Mouse (Mus musculus) layer of hippocampus, postnatal 25 days (tissue): ENCODE measurements at regions not wholly inside any gene's neighbourhood (a gene's known extent, or its start where the extent isn't known, plus 50 kb on each side); places are given as distances from the start of the nearest gene placed in this dataset.
"Not testable (repeated sequence)": the region's sequence is repeated elsewhere in the genome, so short reads cannot be mapped to it uniquely, and the experiment has no call there.

Source experiments
- DNase-seq, 2 experiments: peaks; one replicate each; pipeline ENCODE4 v3.0.0; 2022; ENCODE audit warnings: mixed read lengths in 2 of 2, low spot score in 1 of 2; ENCODE audit errors: extremely low spot score in 1 of 2

DNA sequence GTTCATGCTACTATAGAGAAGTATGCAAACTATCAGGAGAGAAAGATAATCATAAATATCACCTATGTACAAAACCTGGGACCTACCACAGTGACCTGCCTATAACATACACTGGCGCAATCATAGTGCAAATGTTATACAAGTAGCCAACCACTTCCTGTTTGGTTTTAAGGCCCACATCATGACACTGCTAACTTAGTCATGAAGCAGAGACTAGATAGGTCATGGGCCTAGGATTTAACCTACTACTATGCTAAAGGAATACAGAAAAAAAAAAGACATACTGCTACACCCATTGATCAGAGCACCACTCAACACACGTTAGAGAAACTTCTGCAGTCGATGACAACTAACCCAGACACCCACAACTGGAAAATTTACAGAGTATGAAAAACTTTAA lies 498.6 kb upstream of the Acvr2a start:
- DNase-seq = no peak

DNA sequence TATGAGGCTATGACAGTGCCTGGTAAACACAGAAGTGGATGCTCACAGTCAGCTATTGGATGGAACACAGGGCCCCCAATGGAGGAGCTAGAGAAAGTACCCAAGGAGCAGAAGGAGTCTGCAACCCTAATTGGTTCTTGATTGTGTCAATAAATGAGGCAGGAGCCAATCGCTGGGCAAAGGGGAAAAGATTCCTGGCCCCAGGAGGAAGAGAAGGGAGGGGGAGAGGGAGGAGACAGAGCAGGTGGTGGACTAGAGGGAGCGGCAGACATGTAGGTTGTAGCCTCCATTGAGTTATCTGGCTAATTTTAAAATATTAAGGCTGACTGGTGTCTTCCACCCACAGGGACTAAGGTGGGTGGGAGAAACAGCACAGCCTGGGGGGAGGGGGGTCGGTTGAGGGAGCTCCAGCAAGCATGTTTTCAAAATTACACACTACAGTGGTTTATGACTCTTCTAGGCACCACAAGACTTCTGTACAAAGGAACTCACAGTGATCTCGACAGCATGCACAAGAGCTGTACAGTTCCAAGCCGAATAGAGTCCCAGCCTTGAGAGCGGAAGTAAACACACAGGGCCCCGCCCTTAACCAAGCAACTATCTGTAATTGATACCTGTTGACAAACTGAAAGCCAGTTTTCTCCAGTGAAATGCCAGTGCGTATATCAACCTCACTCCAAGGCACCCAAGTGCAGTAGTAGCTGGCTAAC lies 497.6 kb upstream of the Acvr2a start:
- no peak for DNase-seq

DNA sequence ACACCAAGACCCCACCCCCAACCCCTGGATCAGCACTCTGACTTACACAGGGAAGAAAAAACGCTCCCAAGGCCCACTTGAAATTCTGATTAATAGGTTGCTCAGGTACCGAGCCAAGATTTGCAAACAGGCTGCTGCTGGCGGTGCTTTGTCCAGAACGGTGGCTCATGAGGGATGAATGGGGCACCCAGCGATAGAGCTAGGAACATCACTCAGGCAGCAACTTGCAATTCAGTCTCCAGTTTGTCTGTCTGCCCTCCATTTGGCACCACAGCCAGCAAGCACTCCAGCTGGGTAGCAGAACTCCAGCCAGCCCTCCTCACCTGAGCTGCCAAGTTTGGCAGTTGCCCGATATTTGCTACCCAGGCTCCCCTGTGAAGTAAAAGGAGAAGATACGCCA lies 496.1 kb upstream of the Acvr2a start:
- no peak for DNase-seq

DNA sequence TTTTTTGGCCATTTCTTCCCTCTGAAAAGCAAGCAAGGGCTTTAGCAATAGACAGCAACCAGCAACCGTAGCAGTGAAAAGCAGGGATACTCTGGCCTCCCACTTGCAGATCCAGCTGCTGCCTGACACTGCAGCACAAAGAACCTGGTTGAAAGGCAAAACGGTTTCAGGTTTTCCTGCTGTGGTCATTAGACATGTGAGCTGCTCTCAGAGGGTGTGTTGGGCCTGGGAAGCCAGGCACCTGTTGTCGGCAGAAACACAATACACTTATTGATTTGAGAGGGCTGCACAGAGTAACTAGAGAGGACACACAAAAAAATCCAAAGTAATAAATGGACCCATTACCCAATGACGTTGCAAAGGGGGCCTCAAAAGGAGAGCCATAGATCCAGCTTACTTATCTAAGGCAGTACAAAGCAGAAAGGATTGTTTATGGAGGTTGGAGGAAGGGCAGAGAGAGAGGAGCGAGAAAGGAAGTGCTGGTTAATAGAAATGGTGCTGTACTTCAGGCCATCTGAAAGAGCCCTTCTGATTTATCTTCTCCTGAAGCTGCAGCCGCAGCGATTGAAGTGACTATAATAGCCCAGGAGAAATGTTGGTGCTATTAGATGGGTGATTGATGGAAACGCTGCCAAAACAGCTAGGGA lies 495.4 kb upstream of the Acvr2a start:
- DNase-seq = no peak

DNA sequence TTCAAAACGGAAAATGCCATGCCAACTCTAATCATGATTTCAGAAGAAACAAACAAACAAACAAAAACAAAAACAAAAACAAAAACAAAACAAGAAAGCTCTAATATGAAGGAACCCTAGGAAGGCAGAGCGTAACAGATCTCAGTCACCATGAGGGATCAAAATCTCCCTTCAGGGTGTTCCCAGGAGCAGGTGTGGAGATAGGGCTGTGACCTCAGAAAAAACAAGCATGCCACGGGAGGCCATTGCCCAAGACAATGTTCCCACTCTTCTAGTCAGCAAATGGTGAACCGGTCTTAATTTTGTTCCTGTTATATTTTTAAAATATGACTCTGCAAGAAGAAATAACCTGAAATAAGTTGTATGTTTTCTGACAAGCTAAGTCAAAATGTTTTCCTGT lies 492.4 kb upstream of the Acvr2a start:
- no peak for DNase-seq

DNA sequence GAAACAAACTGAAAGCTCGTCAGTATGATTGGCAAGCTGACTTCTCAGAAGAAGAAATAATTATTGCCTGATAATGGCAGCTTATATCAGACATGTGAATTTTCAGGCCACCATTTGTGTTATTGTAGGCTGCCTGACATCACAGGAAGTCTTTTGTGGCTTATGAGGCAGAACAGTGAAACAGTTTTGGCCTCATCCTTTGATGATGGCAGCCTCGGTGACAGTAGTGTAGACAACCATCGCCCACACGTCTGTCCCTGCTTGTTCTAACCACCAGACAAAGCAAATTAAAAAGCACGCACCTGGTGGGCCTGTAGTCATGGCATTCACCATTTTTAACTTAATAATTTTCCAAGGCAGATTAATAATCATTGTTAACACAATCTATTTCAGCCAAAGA lies 491.6 kb upstream of the Acvr2a start:
- no peak for DNase-seq

DNA sequence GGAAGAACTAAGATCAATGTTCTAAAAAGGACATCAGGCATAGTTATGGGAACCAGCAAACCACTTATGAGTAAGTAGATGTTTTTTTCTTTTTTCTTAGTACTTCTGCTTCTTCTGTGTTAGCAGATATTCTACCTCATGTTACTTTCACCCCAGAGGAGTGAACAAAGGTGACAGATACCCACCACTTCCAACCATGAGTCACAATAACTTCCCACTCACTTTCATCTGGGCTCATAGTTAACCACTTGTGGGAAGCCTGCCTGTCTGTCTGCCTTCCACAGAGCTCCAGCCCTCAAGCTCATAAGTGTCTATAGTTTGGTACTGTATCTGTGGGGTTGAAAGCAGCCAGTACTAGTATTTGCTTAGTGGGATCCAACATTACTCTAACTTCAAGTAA lies 485.7 kb upstream of the Acvr2a start:
- no peak for DNase-seq

DNA sequence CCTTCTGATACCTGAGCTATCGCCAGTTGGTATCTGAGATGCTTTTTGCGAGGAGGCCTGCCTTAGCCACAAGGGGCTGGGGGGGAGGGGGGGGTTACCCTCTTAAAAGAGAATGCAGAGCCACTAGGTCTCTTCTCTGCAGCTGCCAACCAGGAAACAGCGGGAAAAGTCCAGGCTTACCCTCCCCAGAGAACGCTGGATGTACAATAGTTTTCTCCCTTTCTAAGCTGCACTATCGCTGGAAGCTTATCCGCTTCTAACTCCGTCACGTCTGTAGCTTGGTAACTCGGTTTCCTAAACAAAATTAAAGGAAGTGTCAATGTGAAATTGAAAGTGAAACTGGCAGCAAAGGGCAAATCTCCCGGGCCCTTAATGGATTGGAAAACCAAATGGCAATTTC lies 481.1 kb upstream of the Acvr2a start:
- DNase-seq = no peak

DNA sequence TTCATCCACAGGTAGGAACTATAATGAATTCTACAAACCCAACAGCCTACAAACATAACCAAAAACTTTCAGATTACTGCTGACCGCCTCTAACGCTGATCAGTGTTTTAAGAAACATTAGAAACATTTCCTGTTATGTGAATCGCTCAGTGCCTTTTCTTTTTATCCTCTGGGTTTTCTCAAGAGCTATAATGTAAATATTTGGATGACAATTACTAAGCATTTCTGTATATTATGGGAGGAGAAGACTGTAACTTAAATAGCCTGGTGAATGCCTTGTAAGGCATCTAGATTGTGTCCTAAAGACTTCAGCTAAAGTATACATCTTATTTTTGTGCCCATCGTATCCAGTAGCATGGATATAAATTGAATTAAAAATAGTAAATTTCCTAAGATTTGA lies 465.9 kb upstream of the Acvr2a start:
- DNase-seq = no peak

DNA sequence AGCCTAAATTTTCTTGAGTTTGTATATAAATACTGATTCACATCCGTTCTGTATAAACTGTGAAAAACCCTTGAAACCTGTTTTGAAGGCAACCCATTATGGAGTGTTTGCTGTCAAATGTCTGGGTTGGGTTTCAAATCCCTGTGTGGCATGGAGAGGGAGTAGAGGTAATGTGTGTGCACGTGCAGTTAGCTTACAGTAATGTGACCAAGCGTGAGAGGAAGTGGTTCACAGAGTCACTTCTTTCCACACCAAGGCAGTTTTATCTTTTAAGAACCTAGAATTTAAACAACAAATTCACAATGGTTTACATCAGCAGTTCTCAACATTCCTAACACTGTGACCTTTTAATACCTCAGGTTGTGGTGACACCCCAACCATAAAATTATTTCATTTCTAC lies 464.1 kb upstream of the Acvr2a start:
- DNase-seq = no peak

DNA sequence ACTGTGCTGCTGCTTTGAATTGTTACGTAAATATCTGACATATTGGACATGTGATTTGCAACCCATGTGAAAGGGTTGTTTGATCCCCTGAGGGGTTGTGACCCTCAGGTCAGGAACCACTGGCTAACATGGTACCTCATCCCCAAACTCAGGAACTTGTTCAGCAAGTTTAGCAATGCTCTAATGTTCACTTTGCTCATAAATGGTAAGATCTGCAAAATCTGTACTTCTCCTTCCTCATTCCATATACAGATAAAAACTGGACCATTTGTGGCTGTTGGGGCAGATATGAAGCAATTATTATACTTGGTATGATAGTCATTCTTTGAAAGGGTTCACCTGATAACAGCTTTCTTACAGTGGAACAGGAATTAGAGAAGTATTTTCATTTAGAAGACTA lies 463.7 kb upstream of the Acvr2a start:
- DNase-seq = no peak

DNA sequence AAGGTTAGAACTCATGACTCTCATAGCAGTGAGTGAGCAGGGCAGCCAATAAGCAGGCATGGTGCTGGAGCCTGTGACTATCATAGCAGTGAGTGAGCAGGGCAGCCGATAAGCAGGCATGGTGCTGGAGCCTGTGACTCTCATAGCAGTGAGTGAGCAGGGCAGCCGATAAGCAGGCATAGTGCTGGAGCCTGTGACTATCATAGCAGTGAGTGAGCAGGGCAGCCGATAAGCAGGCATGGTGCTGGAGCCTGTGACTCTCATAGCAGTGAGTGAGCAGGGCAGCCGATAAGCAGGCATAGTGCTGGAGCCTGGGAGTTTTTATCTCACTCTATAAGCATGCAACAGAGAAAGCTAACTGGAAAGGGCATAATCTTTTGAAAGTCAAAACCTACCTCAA lies 442.3 kb upstream of the Acvr2a start:
- not testable (repeated sequence) for DNase-seq

DNA sequence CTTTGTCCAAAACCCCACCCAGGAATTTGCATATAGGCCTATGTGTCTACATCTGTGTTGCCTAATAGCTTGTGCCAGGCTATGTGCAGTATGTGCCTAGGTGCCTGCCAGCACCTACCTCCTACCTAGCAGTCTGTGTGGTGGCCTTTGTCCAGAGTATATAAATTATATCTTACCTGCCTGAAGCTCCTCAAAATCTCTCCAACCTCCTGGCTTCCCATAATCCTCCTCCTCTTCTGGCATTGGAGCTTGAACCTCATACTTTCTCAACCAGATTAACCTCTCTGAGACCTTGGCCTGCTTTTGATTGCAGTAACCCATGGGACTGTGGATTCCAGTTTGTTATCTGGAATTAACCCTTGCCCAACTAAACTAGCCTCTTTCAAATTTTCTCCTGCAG lies 440.8 kb upstream of the Acvr2a start:
- DNase-seq = no peak

DNA sequence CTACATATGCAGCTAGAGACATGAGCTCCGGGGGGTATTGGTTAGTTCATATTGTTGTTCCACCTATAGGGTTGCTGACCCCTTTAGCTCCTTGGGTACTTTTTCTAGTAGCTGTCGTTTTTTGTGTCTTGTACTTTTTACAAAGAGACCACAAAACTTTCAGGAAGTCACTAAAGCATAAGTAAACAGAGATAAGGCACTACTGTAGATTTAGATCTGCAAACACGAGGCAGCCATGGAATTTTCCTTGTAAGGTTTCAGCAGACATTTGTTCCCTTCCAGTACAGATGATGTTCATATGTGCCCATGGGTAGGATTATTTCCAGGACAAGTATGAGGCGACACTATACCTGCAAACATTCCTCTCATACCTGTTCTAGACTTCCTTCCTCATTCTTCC lies 439.6 kb upstream of the Acvr2a start:
- no peak for DNase-seq

DNA sequence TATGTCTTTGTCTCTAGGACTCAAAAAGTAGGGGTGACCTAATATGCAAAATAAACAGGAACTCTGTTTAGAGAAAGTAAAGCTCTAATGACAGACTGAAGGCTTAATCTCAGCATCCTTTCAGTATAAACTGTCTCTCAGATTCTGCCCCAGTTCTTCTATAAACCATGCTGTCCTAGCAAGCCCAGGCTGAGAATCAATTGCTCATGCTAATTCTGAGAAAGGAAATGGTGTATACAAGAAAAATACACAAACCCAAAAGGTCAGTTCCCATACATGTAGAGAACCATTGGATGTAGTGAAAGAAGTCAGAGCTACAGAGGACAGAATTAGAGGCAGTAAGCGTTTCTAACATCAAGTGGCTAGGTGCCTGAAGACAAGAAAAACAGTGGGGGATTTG lies 435.7 kb upstream of the Acvr2a start:
- no peak for DNase-seq

DNA sequence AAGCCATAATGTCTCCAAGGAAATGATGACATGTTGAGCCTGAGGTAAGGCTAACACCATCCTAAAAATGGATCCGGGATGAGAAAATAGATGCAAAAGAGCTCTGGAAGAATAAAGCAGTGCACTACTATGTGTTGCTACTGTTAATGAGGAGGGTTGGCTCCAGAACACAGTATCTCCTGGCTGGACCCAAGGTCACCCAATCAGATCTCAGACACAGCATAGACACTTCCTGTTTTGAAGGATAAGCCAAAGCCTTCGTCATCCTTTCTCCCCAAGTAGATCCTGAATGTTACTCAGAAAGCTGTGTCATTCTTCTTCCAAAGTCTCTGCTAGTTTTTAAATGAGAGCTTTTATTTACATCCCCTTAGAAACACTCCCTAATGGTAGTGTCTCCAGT lies 435.2 kb upstream of the Acvr2a start:
- DNase-seq = no peak

DNA sequence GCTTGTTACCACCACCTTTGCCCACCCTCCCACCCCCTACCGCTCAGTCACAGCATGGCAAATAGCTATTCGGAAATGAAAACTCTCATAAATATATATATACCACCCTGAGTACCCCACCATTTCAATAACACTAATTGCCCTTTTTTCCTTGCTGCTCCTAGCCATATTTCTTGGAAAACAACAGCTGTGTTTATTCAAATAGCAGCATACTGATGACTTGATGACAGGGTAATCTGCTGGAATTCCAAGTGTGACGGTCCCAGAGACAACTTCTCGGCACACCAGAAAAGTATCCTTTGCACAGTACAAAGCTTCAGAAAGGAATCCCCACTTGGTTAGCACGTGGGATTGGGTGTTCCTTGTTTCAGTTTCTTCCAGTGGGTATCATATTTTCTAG lies 433.8 kb upstream of the Acvr2a start:
- no peak for DNase-seq

DNA sequence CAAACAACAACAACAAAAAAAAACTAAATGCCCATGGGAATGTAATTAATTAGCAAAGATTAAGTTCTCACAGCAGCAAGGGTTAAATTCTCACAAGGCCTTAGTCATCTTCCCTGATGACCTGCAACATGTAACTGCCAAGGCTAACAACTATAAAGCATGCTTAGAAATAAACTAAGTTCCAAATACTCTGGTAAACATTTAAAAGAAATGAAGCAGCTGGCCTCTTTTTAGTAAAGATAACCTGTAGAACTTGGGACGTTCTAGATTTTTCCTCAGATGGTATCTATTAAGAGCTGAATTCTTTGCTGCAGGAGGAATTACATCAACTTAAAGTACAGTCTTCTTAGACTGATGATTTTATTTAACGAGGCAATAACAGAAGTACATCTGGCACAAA lies 433.1 kb upstream of the Acvr2a start:
- no peak for DNase-seq

DNA sequence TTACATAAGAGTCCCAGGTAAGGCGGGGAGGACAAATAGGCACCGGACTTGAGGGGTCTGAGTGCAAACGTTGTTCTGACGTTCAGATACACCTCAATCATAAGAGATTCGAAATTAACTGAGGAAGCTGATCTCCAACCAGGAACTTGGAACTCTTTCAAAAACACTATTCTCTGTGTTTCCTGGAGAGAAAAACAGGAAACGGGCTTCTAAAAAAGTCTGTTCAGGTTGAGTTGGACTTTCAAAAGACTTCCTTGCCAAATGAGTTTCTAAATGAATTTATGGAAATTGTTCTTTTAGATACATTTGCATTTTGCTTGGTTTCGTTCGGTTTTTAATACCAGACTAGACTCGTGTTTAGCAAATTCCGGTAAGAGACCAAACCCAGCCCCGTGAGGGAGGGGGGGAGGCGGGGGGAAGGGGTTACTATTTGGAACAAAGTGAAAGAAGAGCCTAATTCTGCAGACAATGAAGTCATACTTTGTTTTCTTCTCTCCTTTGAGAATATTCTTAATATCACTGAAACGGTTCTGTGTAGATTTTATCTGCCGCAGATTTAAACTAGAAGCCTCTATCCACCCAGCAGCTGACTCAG lies 432.3 kb upstream of the Acvr2a start:
- DNase-seq = no peak

DNA sequence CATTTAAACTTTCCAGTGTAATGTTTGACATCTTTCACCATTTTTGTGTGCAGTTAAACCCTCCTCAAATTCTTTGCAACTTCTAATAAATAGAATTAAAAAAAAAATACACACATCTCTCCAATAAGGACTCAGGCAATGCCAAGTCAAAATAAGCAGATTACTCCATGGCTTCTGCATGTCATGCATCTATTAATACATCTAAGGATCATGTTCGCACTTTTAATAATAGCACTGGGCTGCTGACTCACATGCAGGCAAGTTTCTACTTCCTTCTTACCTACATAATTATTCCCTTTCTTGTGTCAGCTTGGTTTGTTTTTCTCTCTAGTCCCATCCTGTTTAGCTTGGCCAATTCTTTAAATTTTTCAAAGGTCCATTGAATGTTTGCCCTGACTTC lies 415.4 kb upstream of the Acvr2a start:
- DNase-seq = no peak

DNA sequence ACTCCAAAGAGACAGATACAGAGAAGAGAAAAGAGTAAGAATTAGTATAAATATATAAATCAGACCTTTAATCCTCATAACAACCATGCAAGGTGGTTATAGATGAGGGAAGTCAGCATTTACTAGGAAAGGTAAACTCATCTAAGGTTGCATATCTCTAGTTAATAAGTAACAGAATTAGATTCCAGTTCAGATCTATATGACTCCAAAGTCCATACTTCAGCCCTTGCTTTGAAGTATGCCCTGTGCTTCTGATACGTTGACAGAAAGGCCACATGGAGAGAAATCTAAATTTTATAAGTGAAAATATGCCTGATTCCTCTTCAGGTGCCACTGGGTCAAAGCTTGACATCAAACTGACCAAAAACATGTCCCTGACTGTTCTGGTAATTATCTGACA lies 414.7 kb upstream of the Acvr2a start:
- DNase-seq = no peak

DNA sequence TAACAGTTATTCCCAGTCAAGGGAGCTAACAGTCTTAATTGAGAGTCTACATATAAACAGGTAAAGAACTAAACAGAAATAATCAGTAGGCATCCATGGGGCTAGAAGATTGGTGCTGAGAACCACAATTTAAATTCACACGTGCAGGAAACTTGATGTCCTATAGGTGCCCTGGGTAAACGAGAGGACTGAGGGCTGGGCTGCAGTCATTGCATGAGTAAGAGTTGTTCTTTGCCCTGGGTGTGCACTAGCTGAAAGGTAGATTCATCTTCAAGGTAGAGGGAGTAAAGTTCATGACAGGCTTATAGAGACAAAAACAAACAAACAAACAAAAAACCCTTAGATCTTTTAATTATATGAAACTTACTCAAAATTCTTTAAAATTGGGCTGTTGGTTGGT lies 411.1 kb upstream of the Acvr2a start:
- no peak for DNase-seq
